Mouse (Mus musculus): ENCODE results near the gene Sh2d6.

DNA sequence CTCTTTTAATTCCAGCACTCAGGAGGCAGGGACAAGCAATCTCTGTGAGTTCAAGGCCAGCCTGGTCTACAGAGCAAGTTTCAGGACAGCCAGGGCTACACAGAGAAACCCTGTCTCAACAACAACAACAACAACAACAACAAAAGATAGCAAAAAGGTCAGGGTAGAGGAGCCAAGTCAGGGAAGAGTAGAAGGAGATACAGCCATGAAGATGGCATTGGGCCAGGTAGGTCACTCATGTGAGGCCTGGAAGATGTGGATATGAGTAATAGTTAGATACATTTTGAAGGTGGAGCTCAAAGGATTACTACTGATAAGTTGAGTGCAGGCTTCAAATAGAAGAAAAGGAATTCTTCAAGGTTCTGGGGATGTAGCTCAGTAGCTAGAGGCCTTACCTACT, 18.2 kb downstream of the Sh2d6 start:
- no peak for TF ChIP-seq CTCF (IDR thresholded peaks at IDR 0.05; ENCODE audit: low read depth)
- TF ChIP-seq EP300 (IDR thresholded peaks at IDR 0.05; ENCODE audit: low read depth), result no peak

Measured in liver, postnatal 0 days (tissue).